Mouse (Mus musculus) heart, adult 2 months (tissue): ENCODE measurements at regions not wholly inside any gene's neighbourhood (a gene's known extent, or its start where the extent isn't known, plus 50 kb on each side); places are given as distances from the start of the nearest gene placed in this dataset.

Experiments
- CTCF ChIP-seq: fragments of 200-600 bp; IDR thresholded peaks from 2 replicates; pipeline ENCODE4 v1.8.1; 2022; ENCODE audit warnings: antibody characterized with exemption, mild to moderate bottlenecking, moderate library complexity
- EP300 ChIP-seq: fragments of 200-500 bp; IDR thresholded peaks from 2 replicates; pipeline ENCODE4 v1.6.1; 2011; ENCODE audit warnings: low read depth, low read length, control low read depth; ENCODE audit not compliant: insufficient read depth
- POLR2A ChIP-seq: fragments of 200-500 bp; IDR thresholded peaks from 2 replicates; pipeline ENCODE4 v1.6.1; 2011; ENCODE audit warnings: mild to moderate bottlenecking, low read depth, low read length, control low read depth; ENCODE audit not compliant: insufficient read depth

GRCm38 (mm10) chr5:111824600-111825130 lies 90.9 kb downstream of the Gm26897 start:
- TF ChIP-seq EP300 (no peak), CTCF (no peak), POLR2A (no peak)
